Mouse (Mus musculus) ES-Bruce4 (cell line): ENCODE results near the gene Gm11116.
"Not testable (repeated sequence)": the region's sequence is repeated elsewhere in the genome, so short reads cannot be mapped to it uniquely, and the experiment has no call there.

Experiments
- CTCF ChIP-seq: IDR thresholded peaks from one replicate; pipeline ENCODE4 v1.8.1; 2011; ENCODE audit warnings: low read depth, low read length
- EP300 ChIP-seq: IDR thresholded peaks from 2 replicates; pipeline ENCODE4 v1.6.1; 2011; ENCODE audit warnings: low read depth, low read length; ENCODE audit not compliant: insufficient read depth
- POLR2A ChIP-seq: IDR thresholded peaks from one replicate; pipeline ENCODE4 v1.8.1; 2011; ENCODE audit warnings: low read length; ENCODE audit not compliant: insufficient read depth

GRCm38 (mm10) chr5:88086256-88086655 lies 25.1 kb downstream of the Gm11116 start, which contains the start of gene Smr2:
- TF ChIP-seq EP300, CTCF, POLR2A: not testable (repeated sequence)
